Mouse (Mus musculus): ENCODE data around the gene 2510009E07Rik. TPM values are rescaled to one million over a fixed set of nuclear protein-coding genes. Genes with fewer than 3 reads are reported as not detected.

2510009E07Rik gene
- polyA plus RNA-seq, 1 experiment from 2014 or later = 7.3 TPM

GRCm38 (mm10) chr16:21620630-21621029 is 73.8 kb downstream of the 2510009E07Rik start:
- Histone ChIP-seq H3K4me1 (no peaks in the 10 kb centered on the region), H3K9me3 (replicated peaks) (no peaks in the 10 kb centered on the region), H3K27ac (no peak overlapping the region), H3K36me3 (no peaks in the 10 kb centered on the region), H3K27me3 (ENCODE audit: low read depth, poor library complexity, severe bottlenecking) (no peaks in the 10 kb centered on the region), H3K4me3 (no peak overlapping the region)
- DNase-seq (ENCODE audit: low spot score) = no peak
- 96% methylated on average over 2 of the region's 2 CpGs for WGBS

DNA sequence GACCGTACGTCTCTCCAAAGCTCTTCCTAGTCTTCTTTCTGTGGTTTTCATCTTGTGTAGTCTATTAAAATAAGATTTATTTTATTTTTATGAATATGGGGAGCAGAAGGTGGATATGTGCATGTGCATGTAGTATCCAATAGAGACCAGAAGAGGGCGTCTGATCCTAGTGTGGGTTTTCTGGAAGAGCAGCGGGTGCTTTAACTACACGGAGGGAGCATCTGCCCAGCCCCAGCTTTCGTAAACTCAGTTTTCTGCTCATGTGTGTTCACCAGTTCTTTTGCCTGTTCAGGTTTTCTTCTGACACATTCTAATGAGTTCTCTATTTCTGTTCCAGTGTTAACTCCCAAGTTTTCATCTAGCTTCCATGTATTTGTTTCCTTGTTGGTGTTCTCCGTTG is 78.7 kb downstream of the 2510009E07Rik start:
- no peaks in the 10 kb centered on the region for H3K9me3 ChIP-seq (replicated peaks)
- H3K27me3 ChIP-seq (ENCODE audit: low read depth, poor library complexity, severe bottlenecking) = no peaks in the 10 kb centered on the region
- no peak for DNase-seq (ENCODE audit: low spot score)
- H3K27ac ChIP-seq = no peak overlapping the region
- no peak overlapping the region for H3K4me3 ChIP-seq
- H3K4me1 ChIP-seq = no peaks in the 10 kb centered on the region
- peaks cover 3% of the 10 kb centered on the region; the same call in 1 of the 2 replicates for H3K36me3 ChIP-seq
- 57% methylated on average over 7 of the region's 7 CpGs for WGBS

GRCm38 (mm10) chr16:21610473-21610872 is 84.0 kb downstream of the 2510009E07Rik start:
- Histone ChIP-seq H3K4me1 (no peaks in the 10 kb centered on the region), H3K4me3 (no peak overlapping the region), H3K9me3 (replicated peaks) (no peaks in the 10 kb centered on the region), H3K27me3 (ENCODE audit: low read depth, poor library complexity, severe bottlenecking) (no peaks in the 10 kb centered on the region), H3K27ac (no peak overlapping the region), H3K36me3 (peaks cover 3% of the 10 kb centered on the region; the same call in 1 of the 2 replicates)
- WGBS = 93% methylated on average over 4 of the region's 4 CpGs
- no peak for DNase-seq (ENCODE audit: low spot score)

GRCm38 (mm10) chr16:21608176-21608865 is 86.1 kb downstream of the 2510009E07Rik start:
- no peak overlapping the region for H3K27ac ChIP-seq
- H3K36me3 ChIP-seq = peaks cover 3% of the 10 kb centered on the region; the same call in 1 of the 2 replicates
- no peaks in the 10 kb centered on the region for H3K9me3 ChIP-seq (replicated peaks)
- H3K4me1 ChIP-seq = no peaks in the 10 kb centered on the region
- DNase-seq (ENCODE audit: low spot score) = peak; percentile 9
- no peak overlapping the region for H3K4me3 ChIP-seq
- H3K27me3 ChIP-seq (ENCODE audit: low read depth, poor library complexity, severe bottlenecking) = no peaks in the 10 kb centered on the region
- 88% methylated on average over 10 of the region's 10 CpGs for WGBS

DNA sequence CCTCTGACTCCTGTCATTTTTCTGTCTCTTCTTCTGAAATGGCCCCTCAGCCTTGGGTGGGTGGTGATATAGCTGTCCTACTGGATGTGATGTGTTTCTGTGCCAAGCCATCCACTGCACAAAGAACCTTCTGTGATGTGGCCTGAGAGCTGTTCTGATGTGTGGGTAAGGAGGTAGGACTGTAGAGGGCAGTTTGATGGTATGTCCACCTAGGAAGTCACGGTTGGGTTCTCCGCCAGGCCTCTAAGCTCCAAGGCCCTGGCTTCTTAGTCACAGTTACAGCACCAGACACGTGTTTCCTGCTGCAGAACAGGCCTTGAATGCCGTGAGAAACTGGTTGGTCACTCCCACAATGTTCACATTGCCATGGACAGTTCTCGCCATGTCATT is 86.8 kb downstream of the 2510009E07Rik start:
- Histone ChIP-seq H3K9me3 (replicated peaks) (no peaks in the 10 kb centered on the region), H3K4me3 (no peak overlapping the region), H3K36me3 (no peaks in the 10 kb centered on the region), H3K27ac (no peak overlapping the region), H3K27me3 (ENCODE audit: low read depth, poor library complexity, severe bottlenecking) (no peaks in the 10 kb centered on the region), H3K4me1 (no peaks in the 10 kb centered on the region)
- WGBS = 84% methylated on average over 5 of the region's 5 CpGs
- DNase-seq (ENCODE audit: low spot score) = peak; percentile 22

DNA sequence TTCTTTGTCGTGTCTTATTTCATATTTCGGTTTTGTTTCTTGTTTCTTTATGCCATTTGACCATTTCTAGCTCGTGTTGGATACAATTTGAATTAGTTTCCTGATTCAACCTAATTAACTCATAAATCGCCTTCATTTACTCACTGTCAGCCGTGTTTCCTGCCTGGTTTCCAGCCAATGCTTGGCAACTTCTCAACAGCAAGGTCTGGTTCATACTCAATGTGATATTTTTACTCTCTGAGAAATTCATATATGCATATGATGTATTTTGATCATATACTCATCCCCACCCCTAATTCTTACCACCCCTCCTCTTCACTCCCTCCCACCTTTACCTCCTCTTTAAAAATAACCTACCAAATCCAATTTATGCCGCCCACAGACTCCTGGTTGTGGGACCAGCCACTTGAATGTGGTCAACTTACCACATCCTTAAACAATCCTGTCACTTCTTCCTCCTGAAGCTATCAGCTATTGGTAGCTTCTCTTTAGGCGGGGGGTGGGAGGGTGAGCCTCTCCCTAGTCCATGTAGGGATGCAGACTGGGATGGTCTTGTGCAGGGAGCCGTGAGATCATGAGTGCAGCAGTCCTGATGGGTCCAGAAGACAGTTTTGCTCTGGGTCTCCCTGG is 87.3 kb downstream of the 2510009E07Rik start:
- no peaks in the 10 kb centered on the region for H3K36me3 ChIP-seq
- no peak overlapping the region for H3K27ac ChIP-seq
- no peak for DNase-seq (ENCODE audit: low spot score)
- no peaks in the 10 kb centered on the region for H3K4me1 ChIP-seq
- no peak overlapping the region for H3K4me3 ChIP-seq
- 85% methylated on average over 8 of the region's 8 CpGs for WGBS
- no peaks in the 10 kb centered on the region for H3K9me3 ChIP-seq (replicated peaks)
- no peaks in the 10 kb centered on the region for H3K27me3 ChIP-seq (ENCODE audit: low read depth, poor library complexity, severe bottlenecking)

- DNase-seq (ENCODE audit: low spot score) = peak; percentile 23
- Histone ChIP-seq H3K4me1 (no peaks in the 10 kb centered on the region), H3K27ac (no peak overlapping the region), H3K36me3 (no peaks in the 10 kb centered on the region), H3K27me3 (ENCODE audit: low read depth, poor library complexity, severe bottlenecking) (no peaks in the 10 kb centered on the region), H3K4me3 (no peak overlapping the region), H3K9me3 (replicated peaks) (no peaks in the 10 kb centered on the region)
- WGBS = 89% methylated on average over 6 of the region's 6 CpGs
Observed at GRCm38 (mm10) chr16:21606249-21607020, 88.0 kb downstream of the 2510009E07Rik start.

DNA sequence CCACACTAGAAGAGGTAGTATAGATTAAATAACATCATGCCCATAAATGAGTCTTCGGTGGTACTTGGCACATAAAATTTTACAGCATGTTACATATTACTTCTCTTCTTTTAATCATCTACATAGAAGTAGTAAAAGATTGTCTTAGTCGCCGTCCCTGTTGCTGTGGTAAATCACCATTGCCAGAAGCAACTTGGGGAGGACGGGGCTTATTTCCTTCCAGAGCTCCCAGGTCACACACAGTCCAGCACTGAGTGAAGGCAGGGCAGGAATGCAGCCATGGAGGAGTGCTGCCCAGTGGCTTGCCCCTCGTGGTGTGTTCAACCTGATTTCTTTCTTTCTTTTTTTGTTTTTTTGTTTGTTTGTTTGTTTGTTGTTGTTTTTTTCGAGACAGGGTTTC is 90.1 kb downstream of the 2510009E07Rik start:
- no peak overlapping the region for H3K4me3 ChIP-seq
- H3K27me3 ChIP-seq (ENCODE audit: low read depth, poor library complexity, severe bottlenecking) = no peaks in the 10 kb centered on the region
- no peak overlapping the region for H3K27ac ChIP-seq
- no peaks in the 10 kb centered on the region for H3K9me3 ChIP-seq (replicated peaks)
- H3K36me3 ChIP-seq = no peaks in the 10 kb centered on the region
- no peaks in the 10 kb centered on the region for H3K4me1 ChIP-seq
- peak; percentile 16 for DNase-seq (ENCODE audit: low spot score)
- WGBS = 89% methylated on average over 6 of the region's 6 CpGs

Other genes starting within 250 kb of the 2510009E07Rik start
- gene Ehhadh, start 93.1 kb upstream of the 2510009E07Rik start, polyA plus RNA-seq (2016; fragmentation: Nextera tagmentation; extraction: Ambion mirVana) = 1.6 and 2.5 TPM in 2 replicates
- 1.2 and 1.8 TPM in 2 replicates for gene Map3k13, start 99.7 kb upstream of the 2510009E07Rik start, polyA plus RNA-seq (2016; fragmentation: Nextera tagmentation; extraction: Ambion mirVana)

Data from limb, embryonic 10.5 days (tissue).